Mouse (Mus musculus): ENCODE measurements at regions not wholly inside any gene's neighbourhood (a gene's known extent, or its start where the extent isn't known, plus 50 kb on each side); places are given as distances from the start of the nearest gene placed in this dataset.

GRCm38 (mm10) chr1:120925271-120925670 lies 323.1 kb downstream of the En1 start:
- no peaks in the 10 kb centered on the region for H3K9me3 ChIP-seq (replicated peaks; ENCODE audit: control insufficient read depth, low read length)
- no peak overlapping the region for H3K9ac ChIP-seq (replicated peaks; ENCODE audit: low read length)
- H3K4me1 ChIP-seq (ENCODE audit: control insufficient read depth, insufficient read depth, low read length) = no peaks in the 10 kb centered on the region
- ATAC-seq (replicated peaks; ENCODE audit: insufficient number of reproducible peaks, low FRiP score, low TSS enrichment, low read depth) (no peak), DNase-seq (ENCODE audit: low spot score) (no peak)
- no peaks in the 10 kb centered on the region for H3K36me3 ChIP-seq (replicated peaks; ENCODE audit: control insufficient read depth, insufficient read depth, low read depth, low read length)
- 54% methylated on average over 3 of the region's 3 CpGs for WGBS
- no peak overlapping the region for H3K27ac ChIP-seq (replicated peaks; ENCODE audit: low read depth, low read length)
- H3K27me3 ChIP-seq (ENCODE audit: control insufficient read depth, insufficient read depth, low read length) = no peaks in the 10 kb centered on the region
- H3K4me3 ChIP-seq (ENCODE audit: low read depth, low read length) = no peak overlapping the region
- H3K4me2 ChIP-seq (ENCODE audit: low read depth, low read length) = no peak overlapping the region

GRCm38 (mm10) chr1:120930141-120930540 lies 327.9 kb downstream of the En1 start:
- Histone ChIP-seq H3K36me3 (replicated peaks; ENCODE audit: control insufficient read depth, insufficient read depth, low read depth, low read length) (no peaks in the 10 kb centered on the region), H3K27ac (replicated peaks; ENCODE audit: low read depth, low read length) (no peak overlapping the region), H3K4me2 (ENCODE audit: low read depth, low read length) (no peak overlapping the region), H3K4me1 (ENCODE audit: control insufficient read depth, insufficient read depth, low read length) (no peaks in the 10 kb centered on the region), H3K4me3 (ENCODE audit: low read depth, low read length) (no peak overlapping the region), H3K9ac (replicated peaks; ENCODE audit: low read length) (no peak overlapping the region), H3K27me3 (ENCODE audit: control insufficient read depth, insufficient read depth, low read length) (no peaks in the 10 kb centered on the region), H3K9me3 (replicated peaks; ENCODE audit: control insufficient read depth, low read length) (no peaks in the 10 kb centered on the region)
- 90% methylated on average over 7 of the region's 7 CpGs for WGBS
- ATAC-seq (replicated peaks; ENCODE audit: insufficient number of reproducible peaks, low FRiP score, low TSS enrichment, low read depth) (no peak), DNase-seq (ENCODE audit: low spot score) (no peak)

- no peak for ATAC-seq (replicated peaks; ENCODE audit: insufficient number of reproducible peaks, low FRiP score, low TSS enrichment, low read depth)
- Histone ChIP-seq H3K9ac (replicated peaks; ENCODE audit: low read length) (no peak overlapping the region), H3K36me3 (replicated peaks; ENCODE audit: control insufficient read depth, insufficient read depth, low read depth, low read length) (no peaks in the 10 kb centered on the region), H3K9me3 (replicated peaks; ENCODE audit: control insufficient read depth, low read length) (no peaks in the 10 kb centered on the region), H3K4me1 (ENCODE audit: control insufficient read depth, insufficient read depth, low read length) (no peaks in the 10 kb centered on the region), H3K4me2 (ENCODE audit: low read depth, low read length) (no peak overlapping the region), H3K4me3 (ENCODE audit: low read depth, low read length) (no peak overlapping the region), H3K27ac (replicated peaks; ENCODE audit: low read depth, low read length) (no peak overlapping the region), H3K27me3 (ENCODE audit: control insufficient read depth, insufficient read depth, low read length) (no peaks in the 10 kb centered on the region)
- WGBS = 93% methylated on average over 3 of the region's 3 CpGs
- DNase-seq (ENCODE audit: low spot score) = no peak
Observed at GRCm38 (mm10) chr1:120935321-120935720, 333.1 kb downstream of the En1 start.

- 82% methylated on average over 4 of the region's 4 CpGs for WGBS
- Histone ChIP-seq H3K4me3 (ENCODE audit: low read depth, low read length) (no peak overlapping the region), H3K27me3 (ENCODE audit: control insufficient read depth, insufficient read depth, low read length) (no peaks in the 10 kb centered on the region), H3K27ac (replicated peaks; ENCODE audit: low read depth, low read length) (no peak overlapping the region), H3K9ac (replicated peaks; ENCODE audit: low read length) (no peak overlapping the region), H3K9me3 (replicated peaks; ENCODE audit: control insufficient read depth, low read length) (no peaks in the 10 kb centered on the region), H3K36me3 (replicated peaks; ENCODE audit: control insufficient read depth, insufficient read depth, low read depth, low read length) (no peaks in the 10 kb centered on the region), H3K4me1 (ENCODE audit: control insufficient read depth, insufficient read depth, low read length) (no peaks in the 10 kb centered on the region), H3K4me2 (ENCODE audit: low read depth, low read length) (no peak overlapping the region)
- DNase-seq (ENCODE audit: low spot score) (no peak), ATAC-seq (replicated peaks; ENCODE audit: insufficient number of reproducible peaks, low FRiP score, low TSS enrichment, low read depth) (no peak)
Observed at GRCm38 (mm10) chr1:120943711-120944110, 341.5 kb downstream of the En1 start.

- no peak overlapping the region for H3K4me3 ChIP-seq (ENCODE audit: low read depth, low read length)
- no peak overlapping the region for H3K9ac ChIP-seq (replicated peaks; ENCODE audit: low read length)
- H3K4me2 ChIP-seq (ENCODE audit: low read depth, low read length) = no peak overlapping the region
- H3K27ac ChIP-seq (replicated peaks; ENCODE audit: low read depth, low read length) = no peak overlapping the region
- no peaks in the 10 kb centered on the region for H3K36me3 ChIP-seq (replicated peaks; ENCODE audit: control insufficient read depth, insufficient read depth, low read depth, low read length)
- DNase-seq (ENCODE audit: low spot score) (no peak), ATAC-seq (replicated peaks; ENCODE audit: insufficient number of reproducible peaks, low FRiP score, low TSS enrichment, low read depth) (no peak)
- H3K9me3 ChIP-seq (replicated peaks; ENCODE audit: control insufficient read depth, low read length) = no peaks in the 10 kb centered on the region
- no peaks in the 10 kb centered on the region for H3K4me1 ChIP-seq (ENCODE audit: control insufficient read depth, insufficient read depth, low read length)
- no peaks in the 10 kb centered on the region for H3K27me3 ChIP-seq (ENCODE audit: control insufficient read depth, insufficient read depth, low read length)
- 88% methylated on average over 4 of the region's 4 CpGs for WGBS
Observed at GRCm38 (mm10) chr1:120946349-120946748, 344.1 kb downstream of the En1 start.

- H3K27me3 ChIP-seq (ENCODE audit: control insufficient read depth, insufficient read depth, low read length) = no peaks in the 10 kb centered on the region
- no peak overlapping the region for H3K9ac ChIP-seq (replicated peaks; ENCODE audit: low read length)
- no peak overlapping the region for H3K4me3 ChIP-seq (ENCODE audit: low read depth, low read length)
- DNase-seq (ENCODE audit: low spot score) (no peak), ATAC-seq (replicated peaks; ENCODE audit: insufficient number of reproducible peaks, low FRiP score, low TSS enrichment, low read depth) (no peak)
- 85% methylated on average over 1 of the region's 1 CpGs for WGBS
- H3K4me1 ChIP-seq (ENCODE audit: control insufficient read depth, insufficient read depth, low read length) = no peaks in the 10 kb centered on the region
- no peak overlapping the region for H3K4me2 ChIP-seq (ENCODE audit: low read depth, low read length)
- no peaks in the 10 kb centered on the region for H3K9me3 ChIP-seq (replicated peaks; ENCODE audit: control insufficient read depth, low read length)
- H3K27ac ChIP-seq (replicated peaks; ENCODE audit: low read depth, low read length) = no peak overlapping the region
- H3K36me3 ChIP-seq (replicated peaks; ENCODE audit: control insufficient read depth, insufficient read depth, low read depth, low read length) = no peaks in the 10 kb centered on the region
Observed at GRCm38 (mm10) chr1:120961235-120961634, 359.0 kb downstream of the En1 start.

- H3K36me3 ChIP-seq (replicated peaks; ENCODE audit: control insufficient read depth, insufficient read depth, low read depth, low read length) = no peaks in the 10 kb centered on the region
- H3K27me3 ChIP-seq (ENCODE audit: control insufficient read depth, insufficient read depth, low read length) = no peaks in the 10 kb centered on the region
- H3K4me1 ChIP-seq (ENCODE audit: control insufficient read depth, insufficient read depth, low read length) = no peaks in the 10 kb centered on the region
- H3K9ac ChIP-seq (replicated peaks; ENCODE audit: low read length) = no peak overlapping the region
- H3K9me3 ChIP-seq (replicated peaks; ENCODE audit: control insufficient read depth, low read length) = no peaks in the 10 kb centered on the region
- ATAC-seq (replicated peaks; ENCODE audit: insufficient number of reproducible peaks, low FRiP score, low TSS enrichment, low read depth) = 0 out of 2 replicates have a peak, but pooled peaks have one; percentile 26
- H3K4me3 ChIP-seq (ENCODE audit: low read depth, low read length) = no peak overlapping the region
- H3K4me2 ChIP-seq (ENCODE audit: low read depth, low read length) = no peak overlapping the region
- DNase-seq (ENCODE audit: low spot score) = peak; percentile 61
- no peak overlapping the region for H3K27ac ChIP-seq (replicated peaks; ENCODE audit: low read depth, low read length)
- WGBS = 2% methylated on average over 8 of the region's 8 CpGs
Observed at GRCm38 (mm10) chr1:120961984-120962383, 359.8 kb downstream of the En1 start.

- H3K9ac ChIP-seq (replicated peaks; ENCODE audit: low read length) = no peak overlapping the region
- H3K27me3 ChIP-seq (ENCODE audit: control insufficient read depth, insufficient read depth, low read length) = no peaks in the 10 kb centered on the region
- peak overlapping the region; percentile 11 for H3K4me3 ChIP-seq (ENCODE audit: low read depth, low read length)
Observed at GRCm38 (mm10) chr1:120963477-120964178, 361.4 kb downstream of the En1 start.

More at GRCm38 (mm10) chr1:120963477-120964178, 361.4 kb downstream of the En1 start:
- no peaks in the 10 kb centered on the region for H3K9me3 ChIP-seq (replicated peaks; ENCODE audit: control insufficient read depth, low read length)
- peak overlapping the region; percentile 32 for H3K4me2 ChIP-seq (ENCODE audit: low read depth, low read length)
- no peak overlapping the region for H3K27ac ChIP-seq (replicated peaks; ENCODE audit: low read depth, low read length)
- no peaks in the 10 kb centered on the region for H3K4me1 ChIP-seq (ENCODE audit: control insufficient read depth, insufficient read depth, low read length)
- DNase-seq (ENCODE audit: low spot score) = peak; percentile 63
- 28% methylated on average over 14 of the region's 14 CpGs for whole genome bisulfite sequencing
- ATAC-seq (replicated peaks; ENCODE audit: insufficient number of reproducible peaks, low FRiP score, low TSS enrichment, low read depth) = peak; percentile 84
- H3K36me3 ChIP-seq (replicated peaks; ENCODE audit: control insufficient read depth, insufficient read depth, low read depth, low read length) = no peaks in the 10 kb centered on the region
